Mouse (Mus musculus) cortical plate, adult 2 months (tissue): Measurements from ENCODE around the gene Tspan9. TPM values are rescaled to one million over a fixed set of nuclear protein-coding genes. Genes with fewer than 3 reads are reported as not detected.

Experiments used
- H3K27ac ChIP-seq: fragments of 200-500 bp; 2 replicates; pipeline ENCODE4 v1.5.1; 2012; ENCODE audit warnings: low read length, control low read depth, inconsistent platforms; ENCODE audit not compliant: insufficient read depth
- H3K4me1 ChIP-seq: fragments of 200-500 bp; 2 replicates; pipeline ENCODE4 v1.6.1; 2011; ENCODE audit warnings: low read length; ENCODE audit not compliant: control insufficient read depth, insufficient read depth
- H3K4me3 ChIP-seq: fragments of 200-500 bp; 2 replicates; pipeline ENCODE4 v1.5.1; 2011; ENCODE audit warnings: mild to moderate bottlenecking, low read length, control low read depth; ENCODE audit not compliant: insufficient read depth
- CTCF ChIP-seq: fragments of 200-500 bp; IDR thresholded peaks from 2 replicates; pipeline ENCODE4 v1.5.1; 2011; ENCODE audit warnings: mild to moderate bottlenecking, control low read depth, low read length; ENCODE audit not compliant: insufficient read depth; ENCODE audit errors: extremely low read depth
- POLR2A ChIP-seq: fragments of 200-500 bp; IDR thresholded peaks from 2 replicates; pipeline ENCODE4 v1.6.1; 2011; ENCODE audit warnings: mild to moderate bottlenecking, low read length, control low read depth; ENCODE audit not compliant: insufficient read depth; ENCODE audit errors: extremely low read depth
- polyA plus RNA-seq: library from polyadenylated mRNA; depleted of rRNA; stranded (reverse); fragments of >200 nt; gene quantifications from 2 replicates; pipeline ENCODE4 v1.2.3, GENCODE M21; 2012; rRNA removed

Gene Tspan9
- 49.2 and 55.5 TPM in 2 replicates for polyA plus RNA-seq

- no peak for TF ChIP-seq POLR2A
- no peak for TF ChIP-seq CTCF
- Histone ChIP-seq H3K27ac (peak within 1 kb of the TSS; percentile 48; the same call in 1 of the 2 replicates), H3K4me3 (peak within 1 kb of the TSS; percentile 43), H3K4me1 (no peaks in the 10 kb centered on the region)
Measured at GRCm38 (mm10) chr6:128143390-128144020, at the start of gene Tspan9. Tspan9 (minus strand) TSS chr6:128143594.

GRCm38 (mm10) chr6:128183521-128183920, 40.1 kb upstream of the Tspan9 start:
- TF ChIP-seq POLR2A (no peak), CTCF (peak; percentile 24; the same call in 1 of the 2 replicates)
- Histone ChIP-seq H3K4me1 (no peaks in the 10 kb centered on the region), H3K27ac (no peak overlapping the region), H3K4me3 (no peak overlapping the region)

- H3K4me1 ChIP-seq = no peaks in the 10 kb centered on the region
- no peak for TF ChIP-seq CTCF
- TF ChIP-seq POLR2A = no peak
- H3K4me3 ChIP-seq = no peak overlapping the region
- no peak overlapping the region for H3K27ac ChIP-seq
Measured at GRCm38 (mm10) chr6:128181176-128181575, 37.8 kb upstream of the Tspan9 start.

- H3K27ac ChIP-seq = no peak overlapping the region
Measured at GRCm38 (mm10) chr6:128179651-128180050, 36.3 kb upstream of the Tspan9 start.

GRCm38 (mm10) chr6:128179247-128179646, 35.9 kb upstream of the Tspan9 start:
- Histone ChIP-seq H3K27ac (no peak overlapping the region), H3K4me1 (no peaks in the 10 kb centered on the region), H3K4me3 (no peak overlapping the region)
- no peak for TF ChIP-seq CTCF
- no peak for TF ChIP-seq POLR2A

More at GRCm38 (mm10) chr6:128179651-128180050, 36.3 kb upstream of the Tspan9 start:
- Histone ChIP-seq H3K4me3 (no peak overlapping the region), H3K4me1 (no peaks in the 10 kb centered on the region)
- TF ChIP-seq CTCF (no peak), POLR2A (no peak)

- TF ChIP-seq POLR2A (no peak), CTCF (no peak)
- Histone ChIP-seq H3K4me1 (no peaks in the 10 kb centered on the region), H3K27ac (no peak overlapping the region), H3K4me3 (no peak overlapping the region)
Measured at GRCm38 (mm10) chr6:128178681-128179080, 35.3 kb upstream of the Tspan9 start.

GRCm38 (mm10) chr6:128168785-128169679, 25.6 kb upstream of the Tspan9 start:
- no peak for TF ChIP-seq POLR2A
- TF ChIP-seq CTCF = peak; percentile 32
- no peak overlapping the region for H3K27ac ChIP-seq
- no peak overlapping the region for H3K4me3 ChIP-seq
- H3K4me1 ChIP-seq = no peaks in the 10 kb centered on the region

- no peak overlapping the region for H3K27ac ChIP-seq
- TF ChIP-seq CTCF (no peak), POLR2A (no peak)
- no peak overlapping the region for H3K4me3 ChIP-seq
- no peaks in the 10 kb centered on the region for H3K4me1 ChIP-seq
Measured at GRCm38 (mm10) chr6:128165564-128165963, 22.2 kb upstream of the Tspan9 start.

GRCm38 (mm10) chr6:128164632-128165031, 21.2 kb upstream of the Tspan9 start:
- Histone ChIP-seq H3K27ac (no peak overlapping the region), H3K4me3 (no peak overlapping the region), H3K4me1 (peaks cover 1% of the 10 kb centered on the region)
- TF ChIP-seq CTCF (no peak), POLR2A (no peak)

- H3K27ac ChIP-seq = peak overlapping the region; percentile 70
- TF ChIP-seq CTCF = no peak
- TF ChIP-seq POLR2A = no peak
- peaks cover 7% of the 10 kb centered on the region for H3K4me1 ChIP-seq
- H3K4me3 ChIP-seq = no peak overlapping the region
Measured at GRCm38 (mm10) chr6:128159092-128159491, 15.7 kb upstream of the Tspan9 start.
